Mouse (Mus musculus) gastrocnemius, adult 8-10 months (tissue): ENCODE measurements around the gene Jup. TPM values are rescaled to one million over a fixed set of nuclear protein-coding genes. Genes with fewer than 3 reads are reported as not detected.

Experiments
- DNase-seq, 2 experiments: peaks; one replicate each; pipeline ENCODE4 v3.0.0; 2022; ENCODE audit warnings: low spot score in 2 of 2
- total RNA-seq, 4 experiments: library from RNA; stranded (reverse); gene quantifications; 2 replicates each; pipeline ENCODE4 v1.2.4; 2022

Gene Jup
- total RNA-seq, 4 experiments from 2014 or later = 52.8 to 86.6 (median 56.6) TPM

DNA sequence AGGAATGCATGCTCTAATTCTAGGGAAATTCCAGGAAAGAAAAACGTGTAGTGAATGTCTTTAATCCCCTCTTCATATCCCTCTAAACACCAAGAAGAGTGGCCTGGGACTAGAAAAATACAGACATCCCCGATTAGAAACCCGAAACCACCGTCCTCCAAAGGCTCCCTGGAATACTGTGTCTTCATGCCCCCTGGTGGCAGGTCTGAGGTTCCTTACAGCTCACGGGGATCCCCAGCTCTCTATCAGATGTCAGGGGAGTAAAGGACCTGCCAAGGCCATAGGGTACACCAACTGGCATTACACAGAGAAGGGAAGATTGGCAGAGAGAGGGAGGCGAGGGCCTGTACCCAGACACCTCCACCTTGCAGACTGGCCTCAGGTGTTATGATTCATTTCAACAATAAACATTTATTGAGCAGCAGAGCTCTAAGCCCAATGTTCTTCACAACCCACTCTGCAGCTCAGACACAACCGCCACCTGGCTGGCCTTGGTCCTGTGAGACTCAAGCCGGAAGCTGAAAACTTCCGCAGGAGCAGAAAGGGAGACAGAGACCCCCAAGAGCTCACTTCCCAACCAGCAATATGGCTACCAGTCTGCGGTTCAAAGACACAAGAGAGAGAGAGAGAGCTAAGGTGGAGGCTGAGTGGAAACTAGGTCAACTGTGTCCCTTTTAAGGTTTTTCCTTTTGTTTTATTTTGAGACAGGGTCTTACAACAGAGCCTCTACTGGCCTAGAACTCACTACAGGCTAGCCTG lies 10.7 kb upstream of the Jup start:
- peak in 1 of 2 experiments; percentile 65 for DNase-seq

DNA sequence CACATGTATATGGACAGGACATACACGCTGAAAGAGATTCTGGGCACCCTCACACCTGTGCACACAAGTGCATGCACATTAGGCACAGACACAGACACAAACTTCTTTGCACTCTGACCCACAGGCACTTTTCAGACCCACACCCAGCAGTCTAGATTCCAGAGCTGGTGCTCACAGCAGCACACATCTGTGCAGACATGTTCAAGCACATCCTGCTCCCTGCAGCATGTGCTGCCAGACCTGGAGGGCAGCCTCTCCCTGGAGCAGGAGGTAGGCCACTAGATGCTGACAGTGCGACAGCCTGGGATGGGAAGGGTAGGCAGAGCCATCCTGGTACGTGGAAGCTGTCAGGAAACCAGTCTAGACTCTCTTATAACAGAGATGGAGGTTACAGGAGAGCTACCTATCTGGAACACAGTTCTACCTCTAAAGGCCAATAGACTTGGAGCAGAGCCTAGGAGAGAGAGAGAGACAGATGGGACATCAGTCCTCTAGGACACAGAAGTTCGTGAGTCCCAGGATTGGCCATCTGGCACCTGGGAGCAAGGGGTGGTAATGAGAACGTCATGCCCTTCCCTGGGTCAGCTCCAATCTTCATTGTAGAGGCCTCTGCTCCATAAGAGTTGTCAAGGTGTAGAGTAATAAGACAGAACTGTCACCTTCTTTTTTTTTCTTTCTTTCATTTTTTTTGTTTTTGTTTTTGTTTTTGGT lies 9.6 kb upstream of the Jup start:
- DNase-seq = no peak

DNA sequence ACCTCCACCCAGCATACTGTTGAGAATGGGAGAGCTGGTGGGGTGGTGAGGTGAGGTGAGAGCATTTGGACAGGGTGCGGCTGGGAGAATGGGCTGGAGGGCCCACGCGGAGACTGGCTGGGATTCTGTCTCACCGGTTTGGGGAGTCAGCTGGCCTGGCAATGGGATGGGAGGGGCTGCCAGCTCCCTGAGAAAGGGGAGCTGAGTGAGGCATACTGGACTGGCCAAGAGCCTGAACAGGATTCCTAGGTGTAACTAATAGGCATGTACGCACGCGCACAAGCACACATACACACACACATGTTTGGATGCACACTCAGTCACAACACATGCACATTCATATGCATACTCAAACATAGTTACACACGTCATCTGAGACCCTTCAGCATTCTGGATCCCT lies 8.7 kb upstream of the Jup start:
- DNase-seq = no peak

DNA sequence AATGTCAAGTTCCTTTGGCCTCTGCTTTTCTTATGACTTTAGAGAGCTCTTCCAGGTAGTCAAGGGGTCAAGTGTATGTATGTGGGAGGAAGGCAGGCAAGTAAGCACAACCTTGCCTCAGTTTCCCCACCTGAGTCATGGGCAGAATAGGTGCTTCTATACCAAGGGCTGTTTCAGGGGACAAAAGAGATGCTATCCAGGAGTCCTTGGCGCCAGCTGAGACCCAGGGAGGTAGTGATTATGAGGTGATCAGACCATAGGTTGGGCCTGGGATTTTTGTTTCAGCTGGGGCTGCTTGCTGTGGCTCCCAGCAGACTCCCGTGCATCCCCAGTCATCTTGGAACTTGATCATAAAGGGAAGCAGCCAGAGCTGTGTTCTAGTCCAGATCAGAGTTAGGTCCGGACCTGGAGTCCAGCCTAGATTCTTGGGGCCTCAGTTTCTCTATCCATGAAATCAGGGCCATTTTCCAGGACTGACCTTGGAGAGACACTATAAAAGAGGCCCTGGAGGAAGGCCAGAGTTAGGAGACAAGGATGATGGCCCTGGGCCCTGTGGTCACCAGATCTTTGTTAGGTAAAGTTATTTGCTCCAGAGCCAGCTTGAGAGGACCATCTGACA lies 7.0 kb upstream of the Jup start:
- no peak for DNase-seq

DNA sequence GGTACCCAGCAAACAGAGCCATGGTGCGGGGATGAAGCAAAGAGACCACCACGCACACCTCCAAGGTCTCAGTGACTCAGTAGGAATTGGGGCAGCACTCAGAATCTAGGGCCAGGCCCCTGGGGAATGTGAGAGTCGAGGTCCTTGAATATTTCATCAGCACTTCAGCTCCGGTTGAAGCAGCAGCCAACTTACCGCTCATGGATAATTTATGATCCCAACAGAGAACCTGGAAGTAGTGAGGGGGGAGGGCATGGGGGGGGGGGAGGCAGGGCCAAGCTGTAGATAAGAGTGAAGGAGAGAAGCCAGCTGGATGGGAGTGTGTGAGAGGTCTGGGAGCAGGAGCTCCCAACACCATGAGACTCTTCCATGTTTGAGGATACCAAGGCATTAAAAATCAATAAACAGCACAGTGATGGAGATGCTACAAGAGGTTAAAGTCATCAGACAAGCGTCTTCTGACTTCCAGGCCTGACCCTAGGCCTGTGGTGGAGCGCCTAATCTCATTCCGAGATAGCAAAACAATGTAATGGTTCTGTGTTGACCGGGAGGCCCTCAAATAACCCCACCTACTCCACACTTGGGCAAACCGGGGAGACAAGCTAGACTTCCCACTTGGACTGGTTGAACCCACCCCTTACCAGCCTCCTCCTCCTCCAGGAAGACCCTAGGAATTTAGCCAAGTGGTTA lies 6.0 kb upstream of the Jup start:
- no peak for DNase-seq

DNA sequence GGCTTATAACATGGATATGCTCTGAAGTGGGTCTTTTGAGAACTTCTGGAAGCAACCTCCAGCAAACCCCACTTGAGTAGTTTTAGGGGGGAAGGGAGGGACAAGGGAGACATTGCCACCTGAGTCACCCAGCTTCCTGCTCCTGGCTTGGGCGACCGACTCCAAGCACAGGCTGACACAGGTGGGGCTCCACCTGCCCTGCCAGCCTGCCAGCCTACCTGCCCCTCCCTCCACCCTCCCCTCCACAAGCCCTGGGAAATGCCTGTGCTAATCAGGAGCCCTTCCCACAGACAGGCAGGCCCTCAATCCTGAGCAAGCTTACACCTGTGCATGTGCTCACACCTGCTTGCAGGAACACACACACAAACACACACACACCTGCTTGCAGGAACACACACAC lies 5.1 kb upstream of the Jup start:
- DNase-seq = no peak

DNA sequence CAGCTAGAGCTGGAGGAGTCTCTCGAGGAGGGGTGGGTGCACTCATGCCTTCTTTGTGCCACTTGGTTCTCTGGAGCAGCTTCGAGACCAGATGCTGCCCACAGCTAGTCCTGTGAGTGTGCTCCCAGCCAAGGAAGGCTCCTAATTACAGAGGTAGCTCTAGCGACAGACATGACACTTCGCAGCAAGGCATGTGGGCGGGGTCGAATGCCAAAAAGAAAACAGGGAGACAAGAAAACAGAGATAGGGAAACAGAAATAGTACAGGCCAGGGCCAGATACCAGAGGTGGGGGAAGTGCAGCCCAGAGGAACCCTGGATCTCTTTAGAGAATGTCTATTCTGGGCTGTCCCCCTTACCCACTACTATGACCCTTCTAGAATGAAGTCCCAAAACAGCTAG lies 4.7 kb upstream of the Jup start:
- no peak for DNase-seq

DNA sequence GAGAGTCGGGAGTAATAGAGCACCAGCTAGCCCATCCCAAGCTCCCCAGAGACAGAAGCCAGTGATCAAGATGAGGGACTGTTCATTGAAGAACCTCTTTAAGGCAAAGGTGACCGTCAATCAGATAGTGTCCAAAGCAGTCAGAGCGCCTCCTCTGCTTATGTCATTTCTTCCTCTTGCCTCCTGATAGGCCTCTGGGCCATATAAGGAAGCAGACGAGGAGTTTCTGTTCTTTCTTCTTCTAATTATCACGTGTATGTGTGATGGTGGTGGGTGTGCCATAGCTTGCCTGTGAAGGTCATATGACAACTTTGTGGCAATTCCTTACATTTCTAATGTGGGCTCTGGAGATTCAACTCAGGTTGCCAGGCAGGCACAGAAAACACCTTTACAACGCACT lies 3.3 kb upstream of the Jup start:
- no peak for DNase-seq

DNA sequence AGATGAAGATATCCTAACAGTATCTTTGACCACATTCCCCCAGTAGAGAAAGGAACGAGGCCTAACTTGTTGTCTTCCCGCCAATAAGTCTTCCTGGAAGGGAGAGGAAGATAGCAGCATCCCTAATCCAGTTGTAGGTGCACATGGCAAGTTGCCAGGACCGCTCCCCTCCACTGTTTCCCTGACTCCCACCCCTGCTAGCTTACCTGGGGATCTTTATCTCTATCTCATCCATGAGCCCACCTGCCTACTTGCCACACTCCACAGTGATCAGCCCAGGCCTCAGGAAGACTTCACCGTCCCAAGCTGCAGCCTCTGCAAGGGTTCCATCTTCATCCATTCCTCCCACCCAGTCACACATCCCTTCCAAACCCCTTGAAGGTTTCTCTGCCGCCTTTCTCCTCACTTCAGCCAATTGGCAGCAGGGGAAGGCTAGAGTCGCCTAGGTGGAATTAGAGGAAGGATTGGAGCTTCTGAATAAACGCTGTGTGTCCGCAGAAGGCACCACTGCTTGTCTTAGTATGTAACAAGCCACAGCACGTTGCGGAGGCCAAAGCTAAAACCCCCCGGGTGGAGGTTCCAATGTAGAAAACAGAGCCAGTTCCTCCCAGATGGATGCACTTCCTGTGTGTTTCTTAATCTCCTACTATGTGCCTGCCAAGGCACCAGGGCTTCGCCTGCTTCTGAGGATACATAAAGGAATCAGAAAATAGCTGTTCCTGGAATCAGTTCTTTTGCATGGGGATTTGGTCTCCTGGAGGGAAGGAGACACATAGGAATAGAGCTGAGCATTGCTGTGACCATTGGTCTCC lies 2.4 kb upstream of the Jup start:
- DNase-seq = no peak

DNA sequence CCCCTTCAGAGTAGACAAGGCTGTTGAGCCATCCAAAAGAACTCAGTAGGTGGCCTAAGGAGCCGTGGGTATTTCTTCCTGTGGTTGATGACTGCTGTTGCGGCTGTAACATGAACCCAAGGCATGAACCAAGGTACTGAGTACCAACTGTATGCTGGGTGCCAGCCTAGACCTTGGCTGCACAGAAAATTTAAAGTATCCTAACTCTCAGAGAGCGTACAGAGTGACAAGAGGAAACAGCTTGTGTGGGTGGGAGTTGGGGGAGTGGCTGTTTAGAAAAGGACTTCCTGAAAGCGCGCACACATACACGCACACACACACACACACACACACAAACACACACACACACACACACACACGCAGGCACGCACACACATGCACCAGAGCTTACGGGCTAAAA lies 1.8 kb upstream of the Jup start:
- no peak for DNase-seq

DNA sequence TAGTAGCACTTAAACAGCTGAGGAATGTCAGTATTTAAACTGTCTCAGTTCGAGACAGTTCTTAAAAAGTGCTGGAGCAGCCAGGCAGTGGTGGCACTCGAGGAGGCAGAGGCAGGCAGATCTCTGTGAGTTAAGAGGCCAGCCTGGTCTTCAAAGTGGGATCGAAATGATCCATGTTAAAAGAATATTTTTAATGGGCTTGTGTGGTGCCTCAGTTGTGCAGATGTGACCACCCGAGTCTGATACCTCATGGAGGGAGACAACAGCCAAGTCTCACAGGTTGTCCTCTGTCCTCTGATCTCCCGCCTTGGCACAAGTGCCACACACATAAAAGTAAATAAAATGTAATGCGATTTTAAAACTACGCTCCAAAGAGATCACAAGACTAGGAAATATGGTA lies 954 bp upstream of the Jup start:
- DNase-seq = no peak

DNA sequence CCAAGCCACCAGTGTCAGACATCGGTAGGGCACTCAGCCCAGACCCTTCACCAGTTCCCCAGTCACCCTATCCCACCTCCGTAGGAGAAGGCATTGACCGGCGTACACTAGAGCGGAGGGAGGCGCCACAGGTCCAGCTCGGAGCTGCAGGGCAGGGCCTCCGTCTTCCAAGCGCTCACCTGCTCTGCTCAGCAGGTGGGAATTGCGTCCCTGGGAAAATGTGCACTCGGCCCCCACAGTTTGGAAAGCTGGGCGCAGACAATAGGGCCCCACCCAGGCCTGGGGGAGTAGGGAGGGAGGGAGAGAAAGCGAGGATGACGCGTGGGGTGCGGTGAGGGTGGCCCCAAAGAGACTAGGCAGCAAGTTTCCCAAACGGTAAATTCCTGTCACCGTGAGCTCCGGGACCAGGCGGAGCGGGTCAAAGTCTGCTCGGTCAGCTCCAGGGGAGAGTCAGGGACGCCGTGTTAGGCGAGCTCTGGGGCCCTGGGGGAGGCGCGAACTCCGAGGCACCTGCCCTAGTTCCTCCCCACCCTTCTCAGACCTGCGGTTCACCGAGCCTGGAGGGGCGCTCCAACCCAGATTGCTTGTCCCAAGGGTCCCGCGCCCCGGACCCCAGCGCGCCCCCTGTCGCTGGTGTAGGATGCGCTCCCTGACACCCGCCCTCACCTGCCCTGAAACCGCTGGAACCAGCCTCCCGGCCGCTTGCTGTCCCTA lies 520 bp downstream of the Jup start:
- DNase-seq = no peak

DNA sequence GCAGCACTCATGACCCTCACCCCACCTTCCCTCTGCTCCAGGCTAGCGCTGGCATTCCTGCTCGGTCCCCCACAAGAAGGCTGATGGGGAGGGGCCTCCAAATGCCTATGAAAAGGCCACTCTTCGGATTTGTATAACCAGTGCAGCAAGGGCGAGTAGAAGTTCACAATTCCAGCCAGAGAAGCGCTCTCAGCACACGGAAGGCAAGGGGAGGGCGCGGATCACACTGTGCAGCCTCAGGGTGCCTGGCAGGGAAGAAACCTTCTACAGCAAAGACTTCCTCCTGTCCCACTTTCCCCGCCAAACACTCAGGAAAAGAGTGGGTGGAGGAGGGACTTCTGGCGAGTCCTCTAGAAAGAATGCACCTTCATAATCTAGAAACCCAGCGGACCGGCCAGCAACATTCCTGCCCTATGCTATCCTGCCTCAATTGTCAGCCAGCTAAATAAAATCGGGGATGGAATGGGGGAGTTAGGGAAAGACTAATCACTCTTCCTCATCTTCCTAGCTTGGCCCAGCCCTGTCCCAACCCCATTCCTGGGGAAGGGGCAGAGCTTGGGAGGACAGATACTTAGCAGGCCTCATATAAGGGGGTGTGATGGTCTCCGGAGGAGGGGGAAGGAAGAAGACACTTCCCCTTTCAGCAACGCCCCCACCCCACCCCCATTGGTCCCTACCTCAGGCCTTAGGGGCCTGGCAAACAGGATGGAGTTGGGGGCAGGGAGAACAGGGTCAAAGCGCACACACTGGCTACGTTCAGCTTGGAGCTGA lies 1.5 kb downstream of the Jup start:
- DNase-seq = no peak

DNA sequence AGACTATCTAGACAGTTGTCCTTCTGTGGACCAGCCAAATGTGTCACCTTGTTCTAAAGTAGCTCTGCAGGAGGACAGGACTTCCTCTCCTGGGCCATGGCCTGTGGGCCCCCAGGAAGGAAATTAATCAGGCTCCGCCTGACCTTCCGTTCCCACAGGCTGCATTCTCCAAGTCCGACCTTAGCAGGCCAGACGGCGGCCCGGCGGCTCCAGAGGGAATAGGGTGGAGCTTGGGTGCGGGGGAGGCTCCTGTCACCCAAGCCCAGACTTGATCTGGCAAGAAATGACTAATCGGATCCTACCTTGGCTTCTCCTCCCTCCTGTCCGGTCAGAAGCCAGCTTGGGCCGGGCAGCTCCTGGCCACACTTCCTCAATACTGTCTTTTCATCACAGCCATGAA lies 2.4 kb downstream of the Jup start:
- peak; percentile 72 to 84 for DNase-seq

DNA sequence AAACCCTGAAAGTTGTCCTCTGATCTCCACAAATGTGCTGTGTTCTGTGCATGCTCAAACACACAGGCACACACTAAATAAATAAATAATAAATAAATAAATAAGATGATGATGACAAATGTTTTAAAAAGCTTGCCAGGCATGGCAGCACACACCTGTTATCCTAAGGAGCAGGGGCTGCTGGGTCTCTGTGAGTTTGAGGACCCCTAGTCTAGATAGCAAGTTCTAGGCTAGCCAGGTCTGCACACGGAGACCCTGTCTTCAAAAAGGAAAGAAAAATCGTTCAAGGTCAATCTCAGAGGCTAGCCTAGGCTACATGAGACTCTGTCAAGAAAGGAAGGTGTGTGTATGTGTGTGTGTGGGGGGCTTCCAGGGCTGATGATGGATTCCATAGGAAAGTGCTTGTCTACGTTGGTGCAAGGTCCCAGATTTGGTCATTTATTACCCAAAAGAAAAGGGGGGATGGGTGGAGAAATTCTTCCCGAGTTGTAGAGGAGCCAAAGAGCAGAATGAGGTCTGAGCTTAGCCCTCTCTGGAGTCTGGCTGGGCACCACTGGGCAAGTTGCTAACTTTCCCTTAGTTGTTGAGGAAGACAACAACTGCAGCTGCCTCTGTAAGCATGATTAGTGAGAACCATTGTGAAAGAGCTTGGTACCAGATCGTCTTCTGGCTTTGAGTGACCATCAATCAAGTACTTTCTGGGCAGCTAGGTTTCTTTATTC lies 3.0 kb downstream of the Jup start:
- no peak for DNase-seq

DNA sequence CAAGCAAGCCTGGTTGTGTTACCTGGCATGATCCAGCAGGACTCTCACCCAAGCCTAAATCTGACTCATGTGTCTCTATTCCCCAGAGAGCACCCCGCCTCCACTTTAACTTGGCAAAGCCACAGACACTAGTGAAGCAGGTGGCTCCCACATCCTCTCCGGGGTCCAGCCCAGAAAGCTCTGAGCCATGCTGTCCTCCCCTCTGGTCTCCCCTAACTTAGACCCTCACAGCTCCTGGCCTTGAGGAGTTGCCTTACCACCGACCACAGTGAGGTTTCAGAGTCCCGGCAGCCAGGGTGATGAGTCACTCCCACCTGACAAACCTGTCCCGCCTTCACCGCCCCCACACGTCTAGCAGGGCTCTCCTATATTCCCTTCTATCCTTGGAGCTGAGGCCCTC lies 3.8 kb downstream of the Jup start:
- peak in 1 of 2 experiments; percentile 53 for DNase-seq

DNA sequence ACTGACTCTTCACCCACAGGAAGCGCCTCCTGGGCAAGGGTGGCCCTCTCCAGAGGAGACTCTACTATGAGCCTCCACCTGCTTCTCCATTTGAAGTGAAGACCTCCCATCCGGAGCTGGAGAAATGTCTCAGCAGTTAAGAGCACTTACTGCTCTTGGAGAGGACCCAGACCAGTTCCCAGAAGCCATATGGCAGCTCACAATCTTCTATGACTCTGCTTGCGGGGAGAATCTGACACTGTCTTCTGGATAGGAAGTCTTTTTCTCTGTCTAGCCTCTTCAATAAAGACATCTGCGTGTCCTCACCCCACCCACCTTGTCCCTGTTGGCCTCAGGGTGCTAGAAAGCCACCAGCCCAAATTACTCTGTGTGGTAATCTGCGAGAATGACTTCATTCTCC lies 4.6 kb downstream of the Jup start:
- no peak for DNase-seq

DNA sequence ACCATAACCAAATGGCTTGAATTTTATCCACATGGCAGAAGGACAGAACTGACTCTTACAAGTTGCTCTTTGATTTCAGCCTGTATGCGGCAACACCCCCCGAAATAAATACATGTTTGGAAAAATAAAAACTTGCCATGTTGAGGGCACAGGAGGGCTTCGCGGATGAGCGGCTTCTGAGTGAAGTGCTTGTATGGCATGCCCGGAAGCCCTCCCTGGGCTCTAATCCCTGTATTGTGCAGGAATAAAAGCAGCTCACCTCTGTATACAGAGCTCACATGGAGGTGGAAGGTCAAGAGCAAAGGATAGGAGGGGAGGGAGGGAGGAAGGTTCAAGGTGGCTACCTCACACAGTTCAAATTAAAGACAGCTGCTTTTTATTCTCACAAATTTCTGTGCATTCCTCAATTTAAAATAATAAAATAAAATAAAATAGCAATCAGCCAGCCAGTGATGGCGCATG lies 5.6 kb downstream of the Jup start:
- no peak for DNase-seq
